Mouse (Mus musculus): ENCODE measurements at regions not wholly inside any gene's neighbourhood (a gene's known extent, or its start where the extent isn't known, plus 50 kb on each side); places are given as distances from the start of the nearest gene placed in this dataset.

GRCm38 (mm10) chr2:169389611-169390010 is 197.9 kb downstream of the Gm11011 start:
- intact Hi-C loops (cut with DNase I): no loop called here
- H3K4me1 ChIP-seq (ENCODE audit: control insufficient read depth, insufficient read depth, low read length): no peaks in the 10 kb centered on the region
- H3K4me3 ChIP-seq: no peak overlapping the region
- no peak for TF ChIP-seq POLR2A (IDR thresholded peaks at IDR 0.05; ENCODE audit: insufficient read depth, low read depth, low read length)
- TF ChIP-seq CTCF (IDR thresholded peaks at IDR 0.05): no peak
- no peak for TF ChIP-seq EP300 (IDR thresholded peaks at IDR 0.05; ENCODE audit: insufficient read depth, low read depth, low read length)
- DNase-seq: no peak
- H3K27me3 ChIP-seq (ENCODE audit: control insufficient read depth, insufficient read depth, low read length): no peaks in the 10 kb centered on the region
- H3K36me3 ChIP-seq (ENCODE audit: control insufficient read depth, insufficient read depth, low read length): no peaks in the 10 kb centered on the region
- 85% methylated on average over 4 of the region's 4 CpGs for WGBS
- H3K79me2 ChIP-seq (replicated peaks; ENCODE audit: control insufficient read depth, insufficient read depth, low read length): no peaks in the 10 kb centered on the region
- no peak overlapping the region for H3K9ac ChIP-seq (ENCODE audit: low read depth, low read length)
- no peak overlapping the region for H3K27ac ChIP-seq

GRCm38 (mm10) chr2:169388569-169388968 is 199.0 kb downstream of the Gm11011 start:
- intact Hi-C loops (cut with DNase I): no loop called here
- TF ChIP-seq EP300 (IDR thresholded peaks at IDR 0.05; ENCODE audit: insufficient read depth, low read depth, low read length) (no peak), POLR2A (IDR thresholded peaks at IDR 0.05; ENCODE audit: insufficient read depth, low read depth, low read length) (no peak), CTCF (IDR thresholded peaks at IDR 0.05) (no peak)
- H3K27ac ChIP-seq: no peak overlapping the region
- no peaks in the 10 kb centered on the region for H3K36me3 ChIP-seq (ENCODE audit: control insufficient read depth, insufficient read depth, low read length)
- no peaks in the 10 kb centered on the region for H3K4me1 ChIP-seq (ENCODE audit: control insufficient read depth, insufficient read depth, low read length)
- H3K4me3 ChIP-seq: no peak overlapping the region
- WGBS: 78% methylated on average over 8 of the region's 8 CpGs
- DNase-seq: no peak
- no peaks in the 10 kb centered on the region for H3K27me3 ChIP-seq (ENCODE audit: control insufficient read depth, insufficient read depth, low read length)
- H3K9ac ChIP-seq (ENCODE audit: low read depth, low read length): no peak overlapping the region
- H3K79me2 ChIP-seq (replicated peaks; ENCODE audit: control insufficient read depth, insufficient read depth, low read length): no peaks in the 10 kb centered on the region

- H3K27me3 ChIP-seq (ENCODE audit: control insufficient read depth, insufficient read depth, low read length): no peaks in the 10 kb centered on the region
- no peak for TF ChIP-seq CTCF (IDR thresholded peaks at IDR 0.05)
- TF ChIP-seq EP300 (IDR thresholded peaks at IDR 0.05; ENCODE audit: insufficient read depth, low read depth, low read length): no peak
- TF ChIP-seq POLR2A (IDR thresholded peaks at IDR 0.05; ENCODE audit: insufficient read depth, low read depth, low read length): no peak
- WGBS: 82% methylated on average over 23 of the region's 23 CpGs
- H3K9ac ChIP-seq (ENCODE audit: low read depth, low read length): no peak overlapping the region
- no peak for DNase-seq
- H3K4me3 ChIP-seq: no peak overlapping the region
- H3K79me2 ChIP-seq (replicated peaks; ENCODE audit: control insufficient read depth, insufficient read depth, low read length): no peaks in the 10 kb centered on the region
- H3K4me1 ChIP-seq (ENCODE audit: control insufficient read depth, insufficient read depth, low read length): no peaks in the 10 kb centered on the region
- intact Hi-C loops (cut with DNase I): no loop called here
- H3K36me3 ChIP-seq (ENCODE audit: control insufficient read depth, insufficient read depth, low read length): no peaks in the 10 kb centered on the region
- H3K27ac ChIP-seq: no peak overlapping the region
These were observed 199.6 kb downstream of the Gm11011 start for GRCm38 (mm10) chr2:169387765-169388518.

- no peak for DNase-seq
- 77% methylated on average over 3 of the region's 3 CpGs for WGBS
- TF ChIP-seq CTCF (IDR thresholded peaks at IDR 0.05) (no peak), EP300 (IDR thresholded peaks at IDR 0.05; ENCODE audit: insufficient read depth, low read depth, low read length) (no peak), POLR2A (IDR thresholded peaks at IDR 0.05; ENCODE audit: insufficient read depth, low read depth, low read length) (no peak)
- Histone ChIP-seq H3K27me3 (ENCODE audit: control insufficient read depth, insufficient read depth, low read length) (no peaks in the 10 kb centered on the region), H3K4me1 (ENCODE audit: control insufficient read depth, insufficient read depth, low read length) (no peaks in the 10 kb centered on the region), H3K79me2 (replicated peaks; ENCODE audit: control insufficient read depth, insufficient read depth, low read length) (no peaks in the 10 kb centered on the region), H3K36me3 (ENCODE audit: control insufficient read depth, insufficient read depth, low read length) (no peaks in the 10 kb centered on the region), H3K4me3 (no peak overlapping the region), H3K9ac (ENCODE audit: low read depth, low read length) (no peak overlapping the region), H3K27ac (no peak overlapping the region)
- intact Hi-C loops (cut with DNase I): no loop called here
These were observed 203.8 kb downstream of the Gm11011 start for GRCm38 (mm10) chr2:169383701-169384100.

GRCm38 (mm10) chr2:169373069-169373468 is 214.5 kb downstream of the Gm11011 start:
- intact Hi-C loops (cut with DNase I): no loop called here
- no peak for DNase-seq
- no peak overlapping the region for H3K4me3 ChIP-seq
- no peak for TF ChIP-seq CTCF (IDR thresholded peaks at IDR 0.05)
- no peak for TF ChIP-seq EP300 (IDR thresholded peaks at IDR 0.05; ENCODE audit: insufficient read depth, low read depth, low read length)
- TF ChIP-seq POLR2A (IDR thresholded peaks at IDR 0.05; ENCODE audit: insufficient read depth, low read depth, low read length): no peak
- no peak overlapping the region for H3K9ac ChIP-seq (ENCODE audit: low read depth, low read length)
- WGBS: 83% methylated on average over 7 of the region's 7 CpGs
- no peaks in the 10 kb centered on the region for H3K36me3 ChIP-seq (ENCODE audit: control insufficient read depth, insufficient read depth, low read length)
- no peaks in the 10 kb centered on the region for H3K27me3 ChIP-seq (ENCODE audit: control insufficient read depth, insufficient read depth, low read length)
- H3K4me1 ChIP-seq (ENCODE audit: control insufficient read depth, insufficient read depth, low read length): no peaks in the 10 kb centered on the region
- no peak overlapping the region for H3K27ac ChIP-seq
- no peaks in the 10 kb centered on the region for H3K79me2 ChIP-seq (replicated peaks; ENCODE audit: control insufficient read depth, insufficient read depth, low read length)

GRCm38 (mm10) chr2:169365046-169365445 is 222.5 kb downstream of the Gm11011 start:
- no peak for TF ChIP-seq CTCF (IDR thresholded peaks at IDR 0.05)
- TF ChIP-seq POLR2A (IDR thresholded peaks at IDR 0.05; ENCODE audit: insufficient read depth, low read depth, low read length): no peak
- no peak for TF ChIP-seq EP300 (IDR thresholded peaks at IDR 0.05; ENCODE audit: insufficient read depth, low read depth, low read length)
- Histone ChIP-seq H3K9ac (ENCODE audit: low read depth, low read length) (no peak overlapping the region), H3K4me3 (no peak overlapping the region), H3K4me1 (ENCODE audit: control insufficient read depth, insufficient read depth, low read length) (no peaks in the 10 kb centered on the region), H3K79me2 (replicated peaks; ENCODE audit: control insufficient read depth, insufficient read depth, low read length) (no peaks in the 10 kb centered on the region), H3K27me3 (ENCODE audit: control insufficient read depth, insufficient read depth, low read length) (no peaks in the 10 kb centered on the region), H3K27ac (no peak overlapping the region), H3K36me3 (ENCODE audit: control insufficient read depth, insufficient read depth, low read length) (no peaks in the 10 kb centered on the region)
- DNase-seq: no peak
- intact Hi-C loops (cut with DNase I): no loop called here
- WGBS: 63% methylated on average over 4 of the region's 4 CpGs

All from heart, adult 2 months (tissue).